Mouse (Mus musculus): ENCODE measurements around the gene Opcml. TPM values are rescaled to one million over a fixed set of nuclear protein-coding genes. Genes with fewer than 3 reads are reported as not detected.

Gene Opcml
- total and polyA plus RNA-seq, 2 experiments: under 0.01 TPM; not detected in 1

GRCm38 (mm10) chr9:28196550-28196949, 406.0 kb downstream of the Opcml start:
- no peak for TF ChIP-seq POLR2A (IDR thresholded peaks at IDR 0.05; ENCODE audit: extremely low read depth, insufficient read depth, low read length)
- no peak for TF ChIP-seq CTCF (IDR thresholded peaks at IDR 0.05; ENCODE audit: low read depth, low read length)
- Histone ChIP-seq H3K79me2 (ENCODE audit: control insufficient read depth, insufficient read depth, low read length) (no peaks in the 10 kb centered on the region), H3K4me1 (ENCODE audit: control insufficient read depth, insufficient read depth, low read length) (no peaks in the 10 kb centered on the region), H3K27ac (replicated peaks; ENCODE audit: insufficient read depth, low read depth, low read length) (no peak overlapping the region), H3K36me3 (ENCODE audit: control insufficient read depth, insufficient read depth, low read length) (no peaks in the 10 kb centered on the region), H3K27me3 (ENCODE audit: control insufficient read depth, insufficient read depth, low read length) (no peaks in the 10 kb centered on the region), H3K9ac (ENCODE audit: low read depth, low read length) (no peak overlapping the region), H3K4me3 (ENCODE audit: insufficient read depth, low read depth, low read length) (no peak overlapping the region)
- WGBS: 90% methylated on average over 2 of the region's 2 CpGs
- no peak for DNase-seq (ENCODE audit: extremely low read depth, low read depth, low spot score)

DNA sequence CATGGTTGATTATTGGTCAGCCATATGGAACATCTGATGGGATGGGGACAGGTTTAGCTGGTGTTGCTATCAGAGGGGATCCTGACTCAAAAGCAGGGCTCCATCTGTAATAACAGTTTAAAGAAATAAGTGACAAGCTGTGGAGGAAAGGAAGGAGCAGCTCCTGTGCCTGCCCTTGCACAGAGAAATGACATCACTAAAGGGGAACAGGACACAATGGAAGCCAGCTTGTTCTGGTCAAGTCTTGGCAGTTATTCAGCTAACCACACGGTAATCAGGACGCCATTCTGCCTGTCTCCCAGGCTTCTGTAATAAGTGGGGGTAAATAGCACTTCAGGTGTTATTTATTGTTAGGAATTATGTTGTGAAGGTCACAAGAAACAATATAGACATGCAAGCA, 406.5 kb downstream of the Opcml start:
- Histone ChIP-seq H3K27me3 (ENCODE audit: control insufficient read depth, insufficient read depth, low read length) (no peaks in the 10 kb centered on the region), H3K9ac (ENCODE audit: low read depth, low read length) (no peak overlapping the region), H3K4me1 (ENCODE audit: control insufficient read depth, insufficient read depth, low read length) (no peaks in the 10 kb centered on the region), H3K36me3 (ENCODE audit: control insufficient read depth, insufficient read depth, low read length) (no peaks in the 10 kb centered on the region), H3K79me2 (ENCODE audit: control insufficient read depth, insufficient read depth, low read length) (no peaks in the 10 kb centered on the region), H3K27ac (replicated peaks; ENCODE audit: insufficient read depth, low read depth, low read length) (no peak overlapping the region), H3K4me3 (ENCODE audit: insufficient read depth, low read depth, low read length) (no peak overlapping the region)
- TF ChIP-seq POLR2A (IDR thresholded peaks at IDR 0.05; ENCODE audit: extremely low read depth, insufficient read depth, low read length) (no peak), CTCF (IDR thresholded peaks at IDR 0.05; ENCODE audit: low read depth, low read length) (no peak)
- 51% methylated on average over 2 of the region's 2 CpGs for WGBS
- no peak for DNase-seq (ENCODE audit: extremely low read depth, low read depth, low spot score)

DNA sequence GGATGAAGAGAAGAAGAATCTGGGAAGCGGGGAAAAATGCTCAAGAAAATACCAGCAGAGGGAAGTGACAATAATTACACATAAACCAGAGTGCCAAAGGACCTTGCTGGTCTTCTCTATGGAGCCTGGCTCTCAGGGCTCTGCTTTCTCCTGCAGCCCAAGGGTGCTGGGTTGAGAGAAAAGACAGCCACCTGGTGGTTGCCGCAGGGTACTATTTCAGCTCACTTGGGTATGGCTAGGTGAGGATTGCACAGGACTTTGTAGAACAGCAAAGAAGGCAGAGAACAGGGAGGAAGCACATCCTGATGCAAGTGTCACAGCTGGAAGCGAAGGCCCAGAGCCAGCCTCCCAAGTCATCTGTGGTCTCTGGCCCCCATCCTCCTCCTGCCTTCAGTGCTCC, 407.1 kb downstream of the Opcml start:
- 39% methylated on average over 3 of the region's 3 CpGs for WGBS
- DNase-seq (ENCODE audit: extremely low read depth, low read depth, low spot score): no peak
- no peak overlapping the region for H3K27ac ChIP-seq (replicated peaks; ENCODE audit: insufficient read depth, low read depth, low read length)
- no peak overlapping the region for H3K9ac ChIP-seq (ENCODE audit: low read depth, low read length)
- H3K4me1 ChIP-seq (ENCODE audit: control insufficient read depth, insufficient read depth, low read length): no peaks in the 10 kb centered on the region
- no peaks in the 10 kb centered on the region for H3K36me3 ChIP-seq (ENCODE audit: control insufficient read depth, insufficient read depth, low read length)
- H3K27me3 ChIP-seq (ENCODE audit: control insufficient read depth, insufficient read depth, low read length): no peaks in the 10 kb centered on the region
- H3K79me2 ChIP-seq (ENCODE audit: control insufficient read depth, insufficient read depth, low read length): no peaks in the 10 kb centered on the region
- H3K4me3 ChIP-seq (ENCODE audit: insufficient read depth, low read depth, low read length): no peak overlapping the region
- TF ChIP-seq POLR2A (IDR thresholded peaks at IDR 0.05; ENCODE audit: extremely low read depth, insufficient read depth, low read length) (no peak), CTCF (IDR thresholded peaks at IDR 0.05; ENCODE audit: low read depth, low read length) (peak; percentile 21; the same call in 1 of the 2 replicates)

DNA sequence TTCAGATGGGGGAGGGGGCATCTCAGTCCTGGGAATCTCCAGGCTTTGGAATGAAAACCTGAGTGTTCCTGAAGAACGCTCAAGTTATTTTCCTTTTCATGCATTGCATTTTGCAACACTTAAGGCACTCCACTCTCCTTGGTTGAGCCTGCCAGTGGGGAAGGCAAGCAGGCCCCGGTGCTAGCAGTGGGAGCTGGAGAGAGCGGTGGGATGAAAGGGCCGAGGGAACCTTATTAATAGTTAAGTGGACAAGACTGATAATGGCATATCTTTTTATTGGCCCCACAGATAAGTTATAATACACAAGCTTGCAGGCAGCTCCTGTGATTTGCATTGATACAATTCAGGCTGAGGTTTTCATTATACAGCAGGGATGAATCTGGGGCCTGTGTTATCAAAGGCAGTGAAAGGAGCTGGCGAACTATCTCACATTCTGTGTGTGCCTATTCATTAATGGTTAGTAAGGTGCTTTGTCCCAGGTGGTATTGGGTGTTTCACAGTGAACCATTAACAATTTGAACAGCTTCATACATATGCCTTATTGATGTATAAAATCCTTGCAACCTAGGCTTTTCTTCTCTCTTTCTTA, 407.6 kb downstream of the Opcml start:
- Histone ChIP-seq H3K27ac (replicated peaks; ENCODE audit: insufficient read depth, low read depth, low read length) (no peak overlapping the region), H3K9ac (ENCODE audit: low read depth, low read length) (no peak overlapping the region), H3K4me3 (ENCODE audit: insufficient read depth, low read depth, low read length) (no peak overlapping the region), H3K79me2 (ENCODE audit: control insufficient read depth, insufficient read depth, low read length) (no peaks in the 10 kb centered on the region), H3K27me3 (ENCODE audit: control insufficient read depth, insufficient read depth, low read length) (no peaks in the 10 kb centered on the region), H3K36me3 (ENCODE audit: control insufficient read depth, insufficient read depth, low read length) (no peaks in the 10 kb centered on the region), H3K4me1 (ENCODE audit: control insufficient read depth, insufficient read depth, low read length) (no peaks in the 10 kb centered on the region)
- no peak for TF ChIP-seq POLR2A (IDR thresholded peaks at IDR 0.05; ENCODE audit: extremely low read depth, insufficient read depth, low read length)
- no peak for TF ChIP-seq CTCF (IDR thresholded peaks at IDR 0.05; ENCODE audit: low read depth, low read length)
- DNase-seq (ENCODE audit: extremely low read depth, low read depth, low spot score): no peak
- 73% methylated on average over 5 of the region's 5 CpGs for WGBS

DNA sequence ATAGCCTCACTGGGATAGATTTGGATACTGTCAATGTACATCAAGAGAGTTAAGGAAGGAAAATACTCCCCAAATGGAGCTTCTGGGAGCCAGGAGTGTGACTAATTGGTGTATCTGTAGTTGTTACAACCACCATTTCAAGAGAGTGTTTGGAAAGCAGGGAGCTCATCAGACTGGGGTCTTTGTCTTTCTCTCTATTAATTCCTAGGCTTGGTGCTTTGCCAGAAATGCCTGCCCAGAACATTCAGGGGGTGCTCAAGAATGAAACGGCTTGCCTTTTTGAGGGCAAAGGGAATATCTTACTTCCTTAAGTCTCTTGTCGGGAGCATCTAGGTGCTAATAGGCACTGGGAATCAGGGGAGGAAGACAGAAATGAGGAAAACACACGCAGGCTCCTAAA, 416.9 kb downstream of the Opcml start:
- H3K27ac ChIP-seq (replicated peaks; ENCODE audit: insufficient read depth, low read depth, low read length): no peak overlapping the region
- 76% methylated on average over 3 of the region's 3 CpGs for WGBS
- no peak for DNase-seq (ENCODE audit: extremely low read depth, low read depth, low spot score)
- H3K9ac ChIP-seq (ENCODE audit: low read depth, low read length): no peak overlapping the region
- no peaks in the 10 kb centered on the region for H3K36me3 ChIP-seq (ENCODE audit: control insufficient read depth, insufficient read depth, low read length)
- no peaks in the 10 kb centered on the region for H3K27me3 ChIP-seq (ENCODE audit: control insufficient read depth, insufficient read depth, low read length)
- no peak overlapping the region for H3K4me3 ChIP-seq (ENCODE audit: insufficient read depth, low read depth, low read length)
- TF ChIP-seq CTCF (IDR thresholded peaks at IDR 0.05; ENCODE audit: low read depth, low read length) (no peak), POLR2A (IDR thresholded peaks at IDR 0.05; ENCODE audit: extremely low read depth, insufficient read depth, low read length) (no peak)
- no peaks in the 10 kb centered on the region for H3K79me2 ChIP-seq (ENCODE audit: control insufficient read depth, insufficient read depth, low read length)
- H3K4me1 ChIP-seq (ENCODE audit: control insufficient read depth, insufficient read depth, low read length): no peaks in the 10 kb centered on the region

- H3K27ac ChIP-seq (replicated peaks; ENCODE audit: insufficient read depth, low read depth, low read length): no peak overlapping the region
- no peaks in the 10 kb centered on the region for H3K79me2 ChIP-seq (ENCODE audit: control insufficient read depth, insufficient read depth, low read length)
- H3K27me3 ChIP-seq (ENCODE audit: control insufficient read depth, insufficient read depth, low read length): no peaks in the 10 kb centered on the region
- no peaks in the 10 kb centered on the region for H3K36me3 ChIP-seq (ENCODE audit: control insufficient read depth, insufficient read depth, low read length)
- H3K4me1 ChIP-seq (ENCODE audit: control insufficient read depth, insufficient read depth, low read length): no peaks in the 10 kb centered on the region
- H3K9ac ChIP-seq (ENCODE audit: low read depth, low read length): no peak overlapping the region
- H3K4me3 ChIP-seq (ENCODE audit: insufficient read depth, low read depth, low read length): no peak overlapping the region
- WGBS: 85% methylated on average over 1 of the region's 1 CpGs
- DNase-seq (ENCODE audit: extremely low read depth, low read depth, low spot score): no peak
- TF ChIP-seq CTCF (IDR thresholded peaks at IDR 0.05; ENCODE audit: low read depth, low read length) (no peak), POLR2A (IDR thresholded peaks at IDR 0.05; ENCODE audit: extremely low read depth, insufficient read depth, low read length) (no peak)
Observed at GRCm38 (mm10) chr9:28208696-28209095, 418.1 kb downstream of the Opcml start.

All from liver, adult 2 months (tissue).